Mouse (Mus musculus) lung, postnatal 0 days (tissue): Measurements from ENCODE around the gene Hoxa3.

Experiments used
- CTCF ChIP-seq: IDR thresholded peaks from 2 replicates; pipeline ENCODE4 v1.5.1; 2016; ENCODE audit warnings: antibody characterized with exemption, mild to moderate bottlenecking
- EP300 ChIP-seq: IDR thresholded peaks from 2 replicates; pipeline ENCODE4 v1.6.1; 2016; ENCODE audit warnings: antibody characterized with exemption, mild to moderate bottlenecking, control low read depth

DNA sequence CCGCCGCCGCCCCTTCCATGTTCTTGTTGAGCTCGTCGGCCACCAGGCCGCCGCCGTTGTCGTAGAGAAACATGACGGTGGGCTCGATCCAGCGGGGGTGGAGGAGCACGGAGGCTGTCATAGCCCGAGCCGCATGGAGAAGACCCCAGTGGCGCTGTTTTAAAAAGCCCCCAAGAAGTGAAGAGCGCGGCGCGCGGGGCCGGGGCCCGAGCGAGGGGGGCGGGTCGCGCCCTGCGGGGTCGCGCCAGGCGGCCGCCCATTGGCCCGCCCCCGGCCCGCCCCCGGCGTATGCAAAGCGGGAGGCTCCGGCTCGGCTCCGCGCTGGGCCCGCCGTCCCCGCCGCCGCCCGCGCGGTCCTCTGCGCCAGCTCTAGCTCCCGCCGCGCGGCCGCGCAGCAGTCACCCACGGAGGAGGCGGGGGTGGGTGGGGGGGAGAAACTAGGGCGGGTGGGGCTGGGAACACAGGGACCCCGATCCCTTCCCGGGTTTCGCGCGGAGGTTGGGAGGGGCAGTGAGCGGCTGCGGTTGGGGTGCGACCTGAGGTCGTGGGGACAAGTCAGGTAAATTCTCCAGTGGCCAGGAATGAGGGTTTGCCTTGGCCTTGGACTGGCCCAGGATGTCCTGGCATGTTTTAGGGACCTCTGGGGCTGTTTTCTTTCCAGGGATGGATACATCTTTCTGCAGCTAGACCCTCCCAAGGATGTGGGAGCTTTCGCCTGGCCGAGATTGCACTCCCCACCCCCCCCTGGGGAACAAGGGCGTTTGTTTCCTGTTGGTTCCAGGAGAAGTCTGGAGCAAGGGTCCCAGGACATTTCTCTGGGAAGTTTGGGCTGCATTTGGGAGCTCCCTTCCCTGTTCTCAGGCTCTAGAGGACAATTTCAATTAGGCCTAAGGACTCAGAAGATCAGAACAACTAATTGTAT is 47.8 kb upstream of the Hoxa3 start, which contains the start of gene Hoxa13:
- no peak for TF ChIP-seq EP300
- TF ChIP-seq CTCF = no peak
